Mouse (Mus musculus) cerebellum, adult (tissue): ENCODE measurements around the gene Hoxa13.

Source experiments
- ATAC-seq: cut with Nextera tagmentation; 2 replicates; pipeline ENCODE4 v1.9.2; 2017; ENCODE audit warnings: mild to moderate bottlenecking, moderate library complexity, mixed read lengths; ENCODE audit not compliant: insufficient number of reproducible peaks, low FRiP score, low TSS enrichment

Hoxa13 gene

DNA sequence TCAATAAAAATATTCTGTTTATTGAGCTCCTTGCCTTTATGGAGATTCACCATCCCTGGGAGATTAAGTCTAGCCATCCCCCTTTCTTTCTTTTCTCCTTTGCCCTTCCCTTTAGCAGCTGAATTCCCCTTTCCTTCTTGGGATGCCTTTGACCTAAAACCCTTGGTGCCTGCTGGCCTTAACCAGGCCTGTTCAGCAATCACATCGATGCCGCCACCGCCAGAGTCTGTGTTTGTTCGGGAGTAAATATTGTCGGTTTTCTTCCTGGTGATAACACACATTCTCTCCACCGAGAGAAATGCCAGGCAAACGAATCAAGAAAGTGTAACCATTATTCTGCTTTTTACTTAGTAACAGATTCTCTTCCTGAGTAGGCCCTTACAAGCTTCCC, 22.5 kb downstream of the Hoxa13 start:
- no peak for ATAC-seq

DNA sequence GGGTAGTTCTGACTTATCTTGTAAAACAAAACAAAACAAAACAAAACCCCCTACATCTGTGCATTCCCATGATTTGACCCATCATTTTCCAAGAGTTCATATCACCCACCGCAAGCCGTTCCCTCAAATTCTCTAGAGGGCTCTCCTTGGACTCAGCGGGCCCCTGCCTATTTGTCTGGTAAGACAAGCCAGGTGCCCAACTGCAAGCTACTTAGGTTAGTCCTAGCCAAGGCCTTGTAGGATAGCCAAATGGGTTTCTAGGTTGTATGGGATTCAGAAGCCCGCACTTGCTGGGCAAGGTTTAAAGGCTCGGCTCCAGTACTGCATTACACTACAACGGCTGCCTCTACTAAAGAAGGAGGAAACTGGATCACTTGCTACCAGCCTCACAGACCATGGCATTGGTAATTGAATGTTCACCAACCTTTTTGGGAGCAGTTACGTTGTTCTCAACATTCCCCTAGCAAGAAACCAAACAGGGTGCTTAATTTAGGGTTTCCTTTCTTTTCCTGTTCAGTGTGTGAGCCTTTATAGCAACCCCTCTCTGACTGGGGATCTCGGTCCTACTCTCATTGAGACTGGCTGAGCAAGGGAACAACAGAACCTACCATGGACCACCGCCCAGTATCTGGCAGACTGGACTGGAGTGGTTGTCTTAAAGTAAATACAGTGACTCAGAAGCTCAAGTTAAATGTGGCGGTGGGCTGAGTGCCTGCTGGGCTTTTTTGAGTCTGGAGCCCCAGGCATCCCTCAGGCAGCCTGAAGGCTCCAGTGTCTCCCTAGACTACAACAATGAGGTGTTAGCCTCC, 23.1 kb downstream of the Hoxa13 start:
- ATAC-seq = no peak

DNA sequence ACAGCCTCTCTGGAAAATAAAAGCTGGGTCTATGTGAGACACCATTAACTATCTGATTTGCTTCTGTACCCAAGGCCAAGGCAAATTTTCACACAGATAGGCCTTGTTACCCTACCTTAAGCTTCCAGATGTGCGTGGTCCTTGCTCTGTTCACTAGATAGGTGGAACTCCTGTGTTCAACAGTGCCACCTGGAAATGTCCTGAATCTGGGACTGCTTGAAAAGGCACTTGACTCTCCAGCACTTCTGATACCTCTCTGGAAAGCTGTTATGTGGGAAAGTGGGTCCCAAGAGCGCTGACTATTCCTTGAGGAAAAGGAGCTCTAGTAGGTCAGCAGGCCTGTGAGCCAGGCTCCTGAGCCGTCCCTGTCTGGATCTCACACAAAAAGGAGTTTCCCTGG, 23.9 kb downstream of the Hoxa13 start:
- ATAC-seq = no peak

DNA sequence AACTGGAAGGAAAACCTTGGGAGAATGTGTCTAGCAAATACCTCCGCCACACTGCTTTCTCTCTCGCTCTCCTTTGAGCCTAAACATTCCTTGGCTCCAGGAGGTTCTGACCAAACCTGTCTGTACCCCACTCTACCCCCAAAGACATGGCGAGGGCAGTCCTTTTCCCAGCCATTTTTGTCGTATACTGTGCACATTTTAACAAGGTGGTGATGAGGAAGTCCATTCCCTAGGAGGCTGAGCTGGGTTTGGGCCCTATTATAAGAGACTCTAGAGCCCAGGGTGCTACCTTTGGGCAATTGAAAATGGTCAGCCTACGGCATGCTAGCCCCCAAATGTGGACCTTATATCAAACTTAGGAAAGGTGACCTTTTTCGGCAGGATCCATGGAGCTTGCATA, 24.8 kb downstream of the Hoxa13 start:
- ATAC-seq = no peak

DNA sequence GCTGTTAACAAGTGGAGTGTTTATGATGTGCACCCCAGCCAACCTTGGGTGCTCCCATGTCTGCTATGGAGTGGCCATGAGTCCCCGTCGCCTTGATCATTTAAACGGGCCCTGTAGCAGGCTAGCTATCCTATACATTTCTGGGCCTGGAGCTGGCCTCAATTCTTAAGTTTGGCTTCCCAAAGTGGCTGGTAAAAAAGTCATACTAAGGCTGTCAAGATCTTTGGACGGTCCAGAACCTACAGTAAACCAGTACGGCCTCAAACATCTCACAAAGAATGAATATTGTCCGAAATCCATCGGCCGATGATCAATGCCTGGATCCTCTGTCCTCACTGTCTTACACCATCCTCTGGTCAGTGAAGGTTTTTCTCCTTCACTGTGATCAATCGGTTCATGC, 25.4 kb downstream of the Hoxa13 start:
- no peak for ATAC-seq

DNA sequence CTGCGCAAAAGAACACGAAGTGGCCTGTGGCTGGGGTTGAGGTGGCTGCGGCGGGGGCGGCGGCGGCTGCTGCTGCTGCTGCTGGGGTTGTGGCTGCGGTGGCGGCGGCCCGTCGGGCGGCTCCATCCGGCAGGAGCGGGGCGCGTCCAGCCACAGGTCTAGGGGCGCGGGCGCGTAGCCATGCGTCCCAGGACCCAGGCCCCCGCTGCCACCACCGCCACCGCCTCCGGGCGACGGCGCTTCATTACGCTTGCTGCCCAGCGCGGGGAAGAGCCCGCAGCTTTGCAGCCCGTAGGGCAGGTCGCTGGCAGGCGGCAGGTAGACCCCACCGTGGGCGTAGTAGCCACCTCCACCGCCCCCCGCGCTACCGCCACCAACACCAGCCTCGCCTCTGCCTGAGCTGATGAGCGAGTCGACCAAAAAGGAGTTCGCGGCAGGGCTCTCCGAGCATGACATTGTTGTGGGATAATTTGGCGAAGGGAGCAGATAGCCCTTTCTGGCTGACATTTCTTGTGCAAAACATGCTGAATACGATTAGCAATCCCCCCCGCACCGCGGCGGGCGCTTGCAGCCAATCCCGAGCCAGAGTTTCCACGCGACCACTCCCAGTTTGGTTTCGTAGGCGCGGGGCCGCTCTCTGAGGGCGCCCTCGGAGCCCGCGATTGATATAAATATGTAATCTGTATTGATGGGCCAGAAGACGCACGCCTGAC, 26.1 kb downstream of the Hoxa13 start:
- ATAC-seq = no peak

DNA sequence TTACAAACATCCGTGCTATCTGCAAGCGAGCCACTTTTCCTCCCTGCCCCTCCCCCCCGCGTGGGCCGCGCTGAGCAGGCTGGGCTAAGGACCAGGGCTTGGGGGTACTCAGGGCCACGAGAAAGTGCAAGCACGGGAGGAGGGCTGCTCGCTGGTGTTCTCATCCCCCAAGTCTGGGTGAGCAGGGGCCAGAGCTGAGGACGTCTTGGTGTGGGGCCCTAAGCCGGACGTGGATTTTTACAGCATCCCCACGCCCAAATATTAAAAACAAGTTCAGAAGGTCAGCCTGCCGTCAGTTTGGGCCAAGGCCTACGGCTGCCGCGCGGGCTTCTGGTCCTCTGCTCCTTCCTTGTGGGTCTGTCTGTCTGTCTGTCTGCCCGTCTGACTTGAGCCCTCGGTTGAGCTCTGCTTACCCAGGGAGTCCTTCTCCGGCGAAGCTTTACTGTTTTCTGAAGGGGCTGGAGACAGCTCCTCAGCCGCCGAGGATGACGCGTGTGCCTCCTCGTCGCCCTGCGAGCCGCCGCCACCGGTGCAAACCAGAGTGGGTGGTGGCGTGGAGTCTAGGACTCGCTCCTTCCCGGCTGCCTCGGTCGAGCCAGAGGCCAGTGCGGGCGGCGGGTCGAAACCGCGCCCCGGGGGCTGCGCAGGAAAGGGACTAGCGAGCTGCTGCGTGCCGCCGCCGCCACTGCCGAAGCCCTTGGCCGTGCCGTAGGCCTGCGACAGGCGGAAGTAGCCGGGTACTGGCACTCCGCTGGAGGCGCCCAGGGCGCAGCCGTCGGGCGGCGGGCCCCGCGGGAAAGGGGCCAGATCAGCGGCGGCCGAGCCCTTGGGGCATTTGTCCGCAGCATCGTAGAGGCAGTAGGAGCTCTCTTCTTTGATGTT, 26.9 kb downstream of the Hoxa13 start:
- ATAC-seq = no peak

DNA sequence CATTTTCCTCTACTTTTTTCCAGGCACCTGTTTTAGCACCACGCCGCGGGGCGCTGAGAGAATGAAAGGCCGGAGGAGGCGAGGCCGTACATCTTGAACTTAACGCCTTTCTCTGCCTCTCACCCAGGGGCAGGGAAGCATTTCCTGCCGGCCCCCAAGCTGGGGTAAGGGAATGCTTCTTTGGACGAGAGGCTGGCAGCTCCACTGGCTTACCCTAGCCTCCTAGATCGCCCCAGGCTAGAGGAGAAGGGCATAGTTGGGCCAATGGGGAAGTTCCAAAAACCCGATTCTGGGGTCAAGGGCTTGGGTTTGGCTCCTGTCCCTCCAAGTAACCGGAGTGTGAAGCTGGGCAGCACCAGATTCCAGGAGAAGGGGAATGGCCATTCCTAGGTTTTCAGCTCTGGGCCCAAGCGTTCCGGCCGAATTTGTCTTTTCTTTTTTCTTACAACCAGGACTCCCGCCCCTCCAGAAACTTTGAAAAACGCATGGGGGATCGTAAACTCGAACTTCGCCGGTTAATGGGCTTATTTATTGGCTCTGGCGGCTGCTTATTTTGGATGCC, 27.6 kb downstream of the Hoxa13 start:
- ATAC-seq = no peak

DNA sequence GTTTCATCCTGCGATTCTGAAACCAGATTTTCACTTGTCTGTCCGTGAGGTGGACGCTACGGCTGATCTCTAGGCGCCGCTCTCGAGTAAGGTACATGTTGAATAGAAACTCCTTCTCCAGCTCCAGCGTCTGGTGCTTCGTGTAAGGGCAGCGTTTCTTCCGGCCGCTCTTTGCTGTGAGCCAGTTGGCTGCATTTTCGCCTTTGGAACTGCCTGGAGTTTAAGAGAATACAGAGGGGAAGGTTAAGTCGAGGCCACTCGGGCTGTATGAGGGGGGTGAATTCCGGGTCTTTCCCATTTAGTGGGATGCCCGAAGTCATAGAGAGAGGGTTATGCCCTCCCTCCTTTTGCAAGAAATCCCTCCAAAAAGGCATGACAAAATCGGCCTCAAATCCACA, 28.1 kb downstream of the Hoxa13 start:
- no peak for ATAC-seq

DNA sequence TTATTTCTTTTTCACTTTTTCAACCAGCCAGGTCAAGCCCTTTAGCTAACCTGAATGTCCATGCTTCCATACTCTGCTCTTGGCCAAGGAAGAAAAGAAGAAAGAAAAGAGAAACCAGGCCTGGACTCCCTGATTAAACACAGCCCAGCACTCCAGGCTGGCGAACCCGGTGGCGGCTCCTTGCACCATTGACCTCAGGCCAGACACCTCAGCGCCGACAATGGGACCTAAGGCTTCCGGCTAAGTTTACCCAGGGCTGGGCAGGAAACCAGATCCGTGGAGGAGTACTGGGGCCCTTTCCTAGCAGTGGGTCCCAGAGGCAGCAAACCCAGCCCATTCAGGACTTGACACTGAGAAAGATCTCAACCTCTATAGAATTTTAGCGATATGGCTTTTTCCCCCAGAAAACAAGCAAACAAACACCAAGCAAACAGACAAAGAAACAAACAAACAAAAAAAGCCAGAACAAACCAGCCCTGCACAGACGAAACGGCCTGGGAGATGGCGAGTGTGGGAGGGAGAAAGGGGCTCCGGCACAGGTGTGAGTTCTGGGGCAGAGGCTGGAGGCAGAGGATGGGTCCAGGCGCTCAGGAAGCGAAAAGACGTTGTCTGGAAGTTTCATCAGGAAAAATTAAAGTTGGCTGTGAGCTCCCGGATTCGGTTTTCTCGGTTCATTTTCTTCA, 28.7 kb downstream of the Hoxa13 start:
- no peak for ATAC-seq

DNA sequence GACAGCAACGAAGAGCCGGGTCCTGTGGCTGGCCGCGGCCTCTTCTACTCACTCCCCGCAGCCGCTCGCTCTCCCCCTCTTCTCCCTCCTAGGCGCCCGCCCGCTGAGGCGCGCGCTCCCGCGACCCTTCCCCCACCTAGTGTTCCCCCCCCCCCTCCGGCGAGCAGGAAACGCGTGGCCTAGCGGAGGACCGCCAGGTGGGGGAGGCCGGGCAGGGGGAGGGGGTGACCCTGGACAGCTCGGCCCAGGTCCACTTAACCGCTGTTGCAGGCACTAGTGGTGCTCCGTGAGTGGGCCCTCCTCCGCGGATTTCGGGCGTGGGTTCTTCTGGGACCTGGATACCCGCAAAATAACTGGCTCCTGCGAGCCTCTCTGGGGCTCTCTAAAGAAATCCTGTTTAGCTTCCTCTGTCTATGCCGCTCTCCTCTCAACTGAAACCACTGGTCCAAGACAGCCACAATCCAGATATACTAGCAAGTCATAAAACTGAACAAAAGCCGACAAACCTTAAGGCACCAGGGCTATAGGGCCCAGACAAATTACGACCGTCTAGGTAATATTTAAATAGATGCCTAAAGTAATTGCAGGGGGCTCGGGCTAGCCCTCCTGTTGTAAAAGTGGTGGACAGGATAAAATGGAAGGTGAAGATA, 30.0 kb downstream of the Hoxa13 start, which contains the start of gene Hoxa9:
Gene Hoxa9 (minus strand): TSS at position 574 of the 650 bp plus-strand sequence.
- no peak for ATAC-seq

DNA sequence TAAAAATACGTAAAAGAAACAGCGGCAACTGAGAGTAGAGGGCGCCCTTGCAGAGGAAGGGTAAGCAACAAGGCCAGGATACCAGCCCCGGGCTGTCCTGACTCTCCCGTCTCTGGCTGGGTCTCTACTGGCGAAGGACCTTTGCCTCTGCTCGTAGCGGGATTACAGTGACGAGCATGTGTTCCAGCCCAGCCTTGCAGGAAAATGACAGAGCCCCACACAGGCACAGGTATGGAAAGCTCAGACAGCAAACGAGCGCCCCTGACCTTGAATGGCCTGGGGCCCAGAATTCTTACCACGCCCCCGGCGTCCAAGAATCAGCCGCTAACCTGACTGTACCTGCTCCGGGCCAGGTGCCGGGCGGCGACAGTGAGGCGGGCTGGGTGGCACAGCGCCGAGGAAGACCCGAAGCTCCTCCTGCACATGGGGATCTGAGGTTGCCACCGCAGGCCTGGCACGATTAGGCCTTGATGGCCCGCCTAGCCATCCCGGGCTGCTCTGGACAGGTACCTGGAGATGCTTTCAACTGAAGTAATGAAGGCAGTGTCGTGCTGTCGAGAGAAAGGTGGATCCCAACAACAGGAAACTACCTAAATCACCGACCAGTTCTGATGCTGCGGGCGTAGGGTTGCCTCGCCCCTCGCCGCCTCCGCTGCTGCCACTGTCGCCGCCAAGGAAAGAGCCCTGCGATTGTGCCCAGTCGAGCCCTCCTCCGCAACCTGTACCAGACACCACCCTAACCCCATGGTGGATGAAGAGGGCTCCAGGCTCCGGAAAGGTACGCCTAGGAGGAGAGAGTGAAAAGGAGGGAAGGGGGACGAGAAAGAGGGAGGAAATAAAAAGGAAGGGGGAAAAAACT, 30.9 kb downstream of the Hoxa13 start:
- ATAC-seq = no peak

DNA sequence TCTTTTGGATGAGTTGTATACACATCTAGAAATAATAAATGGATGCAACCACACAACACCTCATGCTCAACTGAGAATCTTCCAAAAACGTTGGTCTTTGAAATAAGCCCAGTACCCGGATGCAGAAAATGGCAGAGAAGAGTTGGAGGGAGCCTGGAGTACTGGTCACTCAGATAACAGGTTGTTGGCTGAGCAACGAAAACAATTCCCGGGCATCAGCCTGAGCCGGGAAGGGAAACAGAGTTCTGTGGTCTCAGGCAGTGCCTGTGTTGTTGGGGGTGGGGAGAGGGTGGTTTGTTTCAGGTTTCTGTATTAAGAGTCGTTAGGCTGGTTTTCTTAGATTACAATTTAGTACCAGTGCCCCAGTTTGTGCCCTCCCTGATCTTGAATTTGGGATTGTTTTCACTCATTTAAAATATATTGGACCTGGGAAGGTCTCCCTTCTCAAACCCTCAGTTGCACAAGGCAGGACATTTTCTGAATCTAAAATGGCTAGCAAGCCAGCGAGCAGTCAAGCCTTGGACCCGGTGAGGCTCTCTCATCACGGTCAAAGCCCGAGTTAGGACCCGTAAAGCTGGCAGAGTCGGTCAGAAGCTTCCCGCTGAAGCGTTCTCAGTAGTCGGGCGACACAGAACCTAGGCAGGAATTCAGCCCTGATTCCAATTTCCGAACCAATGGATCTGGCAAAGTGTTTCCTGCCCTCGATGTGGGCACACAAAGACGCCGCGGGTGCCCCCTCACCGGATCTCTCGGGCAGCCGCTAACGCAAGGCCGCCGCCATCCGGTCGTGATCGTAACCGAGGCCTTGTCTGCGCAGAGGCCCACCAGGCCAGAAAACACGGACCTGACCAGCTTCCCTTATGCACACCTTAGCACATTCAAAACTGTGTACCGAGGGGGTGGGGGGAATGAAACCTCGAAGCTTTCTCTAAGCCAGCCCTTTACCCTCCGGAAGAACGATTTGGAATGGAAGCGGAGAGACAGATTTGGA, 31.9 kb downstream of the Hoxa13 start:
- ATAC-seq = no peak

DNA sequence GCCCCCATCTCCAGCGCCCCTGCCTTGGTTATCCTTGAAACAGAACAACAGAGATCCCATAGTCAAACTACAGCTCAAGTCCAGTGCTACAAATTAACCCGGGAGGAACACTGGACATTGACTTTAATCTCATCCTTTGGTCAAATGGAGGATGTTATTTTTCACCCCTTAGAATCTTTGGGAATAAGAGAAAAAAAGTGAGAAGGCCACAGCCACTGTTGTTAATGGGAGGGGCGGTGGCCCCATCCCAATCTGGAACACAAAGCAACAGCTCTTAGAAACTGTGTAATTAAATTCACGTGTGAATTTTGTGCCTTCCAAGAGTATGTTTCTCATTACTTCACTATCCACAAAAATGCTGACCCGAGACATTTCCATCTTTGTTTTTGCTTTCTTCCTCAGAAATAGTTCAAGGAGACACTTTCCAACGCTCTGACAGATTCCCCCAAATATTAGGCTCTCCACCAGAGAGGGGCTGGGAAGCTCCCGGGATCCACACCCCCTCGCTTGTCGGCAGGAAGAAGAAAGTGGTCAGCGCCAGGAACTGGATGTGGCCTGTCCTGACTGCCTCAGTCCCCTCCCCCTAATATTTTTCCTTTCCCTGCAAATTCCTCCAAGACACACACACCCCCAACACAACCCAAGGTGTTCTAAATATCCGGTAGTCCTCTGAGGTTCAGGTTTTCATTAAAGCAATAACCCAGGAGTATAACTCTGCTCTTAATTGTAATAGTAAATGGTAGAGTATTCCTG, 33.0 kb downstream of the Hoxa13 start:
- ATAC-seq = no peak

DNA sequence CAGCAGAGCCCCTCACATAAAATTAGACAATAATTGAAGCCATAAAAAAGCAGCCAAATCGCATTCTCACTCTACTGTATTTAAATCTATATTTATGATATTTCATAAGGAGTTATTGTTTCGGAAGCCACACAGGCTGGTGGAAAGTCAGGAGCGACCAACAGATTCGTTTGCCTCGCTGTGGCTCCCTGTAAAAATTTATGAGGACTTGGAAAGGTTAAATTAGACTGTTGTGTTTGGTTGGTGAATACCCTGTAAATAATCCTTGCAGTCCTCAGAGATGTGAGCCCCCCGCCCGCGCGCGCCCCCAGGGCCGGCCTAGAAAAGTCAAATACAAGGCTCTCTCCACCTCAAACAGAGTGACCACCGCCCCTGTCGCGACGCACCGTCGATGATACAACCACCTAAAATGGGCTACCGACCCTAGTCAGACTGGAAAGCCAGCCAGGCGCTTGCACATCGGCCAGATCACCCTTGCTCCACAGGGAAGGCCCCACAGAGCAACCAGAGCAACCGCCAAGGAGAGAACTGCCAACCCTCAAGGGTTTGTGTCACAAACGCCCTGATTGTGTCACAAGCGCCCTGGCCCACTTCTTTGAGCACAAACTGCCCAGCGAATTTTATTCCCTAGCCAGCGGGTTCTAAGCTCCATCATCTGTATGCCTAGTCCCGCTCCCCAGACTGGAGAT, 34.0 kb downstream of the Hoxa13 start:
- ATAC-seq = no peak
